Mouse (Mus musculus) brain, embryonic 14.5 days (tissue): ENCODE measurements at regions not wholly inside any gene's neighbourhood (a gene's known extent, or its start where the extent isn't known, plus 50 kb on each side); places are given as distances from the start of the nearest gene placed in this dataset.

Experiments
- DNase-seq: peaks from one replicate; pipeline ENCODE4 v3.0.0-alpha.2; 2011; ENCODE audit warnings: low read depth
- CTCF ChIP-seq: fragments of 200-500 bp; IDR thresholded peaks from 2 replicates; pipeline ENCODE4 v1.5.1; 2012; ENCODE audit warnings: inconsistent platforms, mild to moderate bottlenecking, moderate library complexity, borderline replicate concordance; ENCODE audit not compliant: insufficient read depth, insufficient read length; ENCODE audit errors: extremely low read depth
- POLR2A ChIP-seq: fragments of 200-500 bp; IDR thresholded peaks from 2 replicates; pipeline ENCODE4 v1.6.1; 2012; ENCODE audit warnings: mild to moderate bottlenecking, inconsistent platforms, borderline replicate concordance; ENCODE audit not compliant: poor library complexity, insufficient read depth, insufficient read length, severe bottlenecking; ENCODE audit errors: extremely low read depth

GRCm38 (mm10) chr4:82161232-82161631 is 544.3 kb downstream of the Nfib start:
- no peak for DNase-seq
- TF ChIP-seq POLR2A (no peak), CTCF (no peak)

GRCm38 (mm10) chr4:82160233-82160632 is 545.3 kb downstream of the Nfib start:
- no peak for DNase-seq
- TF ChIP-seq CTCF, result no peak

GRCm38 (mm10) chr4:82155642-82156320 is 549.8 kb downstream of the Nfib start:
- no peak for DNase-seq
- no peak for TF ChIP-seq CTCF
- TF ChIP-seq POLR2A, result no peak

- no peak for DNase-seq
- TF ChIP-seq CTCF, result no peak
- no peak for TF ChIP-seq POLR2A
These were observed 551.5 kb downstream of the Nfib start for GRCm38 (mm10) chr4:82154021-82154555.

- TF ChIP-seq POLR2A (no peak), CTCF (no peak)
- DNase-seq, result peak; percentile 39
These were observed 551.9 kb downstream of the Nfib start for GRCm38 (mm10) chr4:82153604-82154003.

- TF ChIP-seq POLR2A (no peak), CTCF (no peak)
- DNase-seq, result no peak
These were observed 555.6 kb downstream of the Nfib start for GRCm38 (mm10) chr4:82149957-82150356.

GRCm38 (mm10) chr4:82148129-82149064 is 557.2 kb downstream of the Nfib start:
- no peak for DNase-seq
- no peak for TF ChIP-seq POLR2A
- TF ChIP-seq CTCF, result no peak

- TF ChIP-seq CTCF (no peak), POLR2A (no peak)
- no peak for DNase-seq
These were observed 563.2 kb downstream of the Nfib start for GRCm38 (mm10) chr4:82142391-82142790.

- no peak for DNase-seq
- TF ChIP-seq POLR2A (no peak), CTCF (no peak)
These were observed 565.7 kb downstream of the Nfib start for GRCm38 (mm10) chr4:82139806-82140205.

GRCm38 (mm10) chr4:82139016-82139415 is 566.5 kb downstream of the Nfib start:
- no peak for DNase-seq
- TF ChIP-seq CTCF (no peak), POLR2A (no peak)

- TF ChIP-seq CTCF (no peak), POLR2A (no peak)
- DNase-seq, result no peak
These were observed 572.7 kb downstream of the Nfib start for GRCm38 (mm10) chr4:82132851-82133250.
